Mouse (Mus musculus): ENCODE data around the gene Sun3.

Sun3 gene

GRCm38 (mm10) chr11:9048703-9049060 lies at the start of gene Sun3:
Gene Sun3, minus strand, starts transcription at chr11:9048991.
- DNase-seq (ENCODE audit: low spot score) = peak; percentile 2

GRCm38 (mm10) chr11:9076444-9076843 lies 27.7 kb upstream of the Sun3 start:
- no peak for DNase-seq (ENCODE audit: low spot score)

GRCm38 (mm10) chr11:9060484-9060883 lies 11.7 kb upstream of the Sun3 start:
- no peak for DNase-seq (ENCODE audit: low spot score)

- no peak for DNase-seq (ENCODE audit: low spot score)
Observed at GRCm38 (mm10) chr11:9060029-9060428, 11.2 kb upstream of the Sun3 start.

GRCm38 (mm10) chr11:9057711-9058110 lies 8.9 kb upstream of the Sun3 start:
- DNase-seq (ENCODE audit: low spot score) = no peak

- DNase-seq (ENCODE audit: low spot score) = no peak
Observed at GRCm38 (mm10) chr11:9056937-9057336, 8.1 kb upstream of the Sun3 start.

GRCm38 (mm10) chr11:9051895-9052294 lies 3.1 kb upstream of the Sun3 start:
- DNase-seq (ENCODE audit: low spot score) = no peak

GRCm38 (mm10) chr11:9050241-9050640 lies 1.4 kb upstream of the Sun3 start:
- DNase-seq (ENCODE audit: low spot score) = no peak

GRCm38 (mm10) chr11:9048011-9048702 lies 634 bp downstream of the Sun3 start, which contains the start of gene Gm11992:
Gene Gm11992, plus strand, starts transcription at chr11:9048594.
- peak; percentile 58 for DNase-seq (ENCODE audit: low spot score)

- no peak for DNase-seq (ENCODE audit: low spot score)
Observed at GRCm38 (mm10) chr11:9047044-9047443, 1.7 kb downstream of the Sun3 start.

GRCm38 (mm10) chr11:9046546-9046945 lies 2.2 kb downstream of the Sun3 start:
- no peak for DNase-seq (ENCODE audit: low spot score)

- DNase-seq (ENCODE audit: low spot score) = no peak
Observed at GRCm38 (mm10) chr11:9031530-9031929, 17.3 kb downstream of the Sun3 start.

- no peak for DNase-seq (ENCODE audit: low spot score)
Observed at GRCm38 (mm10) chr11:9025211-9025610, 23.6 kb downstream of the Sun3 start.

GRCm38 (mm10) chr11:9024782-9025181 lies 24.0 kb downstream of the Sun3 start:
- DNase-seq (ENCODE audit: low spot score) = no peak

GRCm38 (mm10) chr11:9020207-9020606 lies 28.6 kb downstream of the Sun3 start:
- DNase-seq (ENCODE audit: low spot score) = no peak

- DNase-seq (ENCODE audit: low spot score) = no peak
Observed at GRCm38 (mm10) chr11:9018491-9019267, 30.1 kb downstream of the Sun3 start.

GRCm38 (mm10) chr11:9014740-9015139 lies 34.1 kb downstream of the Sun3 start:
- DNase-seq (ENCODE audit: low spot score) = no peak

- no peak for DNase-seq (ENCODE audit: low spot score)
Observed at GRCm38 (mm10) chr11:9011348-9011747, 37.4 kb downstream of the Sun3 start.

GRCm38 (mm10) chr11:9010853-9011339 lies 37.9 kb downstream of the Sun3 start, which contains the start of gene Hus1:
Gene Hus1, minus strand, starts transcription at chr11:9011191.
- peak; percentile 91 for DNase-seq (ENCODE audit: low spot score)

GRCm38 (mm10) chr11:9010416-9010815 lies 38.4 kb downstream of the Sun3 start:
- DNase-seq (ENCODE audit: low spot score) = no peak

GRCm38 (mm10) chr11:9008761-9009160 lies 40.0 kb downstream of the Sun3 start:
- DNase-seq (ENCODE audit: low spot score) = no peak

- DNase-seq (ENCODE audit: low spot score) = no peak
Observed at GRCm38 (mm10) chr11:8988084-8988483, 60.7 kb downstream of the Sun3 start.

GRCm38 (mm10) chr11:8986058-8986457 lies 62.7 kb downstream of the Sun3 start:
- no peak for DNase-seq (ENCODE audit: low spot score)

All from ovary, postnatal 10 days (tissue).